In the genomic region with DNA sequence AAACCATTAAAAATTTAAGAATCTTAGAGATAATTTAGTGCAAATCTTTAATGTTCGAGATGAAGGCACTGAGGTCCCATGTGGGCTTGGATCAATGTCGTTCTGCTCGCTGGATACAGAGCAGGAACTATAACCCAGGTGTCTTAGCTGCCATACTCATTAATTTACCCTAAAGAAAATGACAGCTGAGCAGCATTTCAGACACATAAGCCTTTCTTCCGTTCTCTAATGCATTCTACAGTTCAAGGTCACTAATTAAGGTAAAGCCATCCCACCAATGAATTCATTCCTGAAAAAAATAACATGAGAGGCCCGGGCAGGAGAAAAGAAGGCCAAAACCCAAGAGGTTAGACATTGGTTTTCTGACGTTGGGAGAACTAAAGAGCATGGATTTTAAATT, we compare ENCODE assay signal across 16 mouse cellular contexts.
"Had no signal": no experiment of that assay in that cellular context is flagged by ENCODE, and none has a peak within 500 bp of the region (broad histone marks: within the 10 kb centered on the region; RNA-seq: fewer than 3 reads in every experiment).

No protein-coding gene starts in this region.

- H3K9me3 ChIP-seq: kidney, embryonic 15.5 days; limb, embryonic 10.5 days; liver, embryonic 15.5 days; neural tube, embryonic 12.5 days; stomach, embryonic 15.5 days had no signal

- H3K36me3 ChIP-seq: kidney, embryonic 15.5 days; limb, embryonic 10.5 days; liver, embryonic 15.5 days; neural tube, embryonic 12.5 days; stomach, embryonic 15.5 days had no signal

- H3K4me2 ChIP-seq: kidney, embryonic 15.5 days; liver, embryonic 11.5 days; liver, embryonic 15.5 days; neural tube, embryonic 12.5 days; stomach, embryonic 15.5 days had no signal

- H3K27ac ChIP-seq: kidney, embryonic 15.5 days; left cerebral cortex, adult 2 months; limb, embryonic 10.5 days; liver, embryonic 15.5 days; neural tube, embryonic 12.5 days; stomach, embryonic 15.5 days had no signal

- H3K4me1 ChIP-seq: kidney, embryonic 15.5 days; limb, embryonic 10.5 days; liver, embryonic 15.5 days; neural tube, embryonic 12.5 days; stomach, embryonic 15.5 days had no signal

- ATAC-seq: lung, postnatal 0 days had no signal

- DNase-seq: kidney, adult 2 months; kidney, postnatal 25 days; lung, adult 2 months; lung, postnatal 36 days; right cerebral cortex, postnatal 14 days; thymus, adult 2 months; thymus, postnatal 25 days had no signal

- H3K4me3 ChIP-seq: kidney, embryonic 15.5 days; left cerebral cortex, adult 2 months; limb, embryonic 10.5 days; liver, embryonic 15.5 days; myocyte; neural tube, embryonic 12.5 days; stomach, embryonic 15.5 days had no signal

- H3K9ac ChIP-seq: kidney, embryonic 15.5 days; liver, embryonic 15.5 days; neural tube, embryonic 12.5 days; stomach, embryonic 15.5 days had no signal

- H3K27me3 ChIP-seq: kidney, embryonic 15.5 days; liver, embryonic 15.5 days; neural tube, embryonic 12.5 days; stomach, embryonic 15.5 days had no signal
